In genomic region chr5:64579086-64579485, GRCm38 (mm10) we compare ENCODE assay signal across 7 mouse cellular contexts.
DNase-seq lines count a peak whose midpoint lies in the region; ATAC-seq and TF ChIP-seq lines count a peak whose summit lies in the region.

No protein-coding gene starts in this region.

- H3K27me3 ChIP-seq in hindbrain, embryonic 10.5 days (ENCODE audit: insufficient read depth, poor library complexity, severe bottlenecking): no peaks in the 10 kb centered on the region
- H3K27me3 ChIP-seq in hindbrain, embryonic 14.5 days (ENCODE audit: control insufficient read depth, insufficient read depth, low read length): no peaks in the 10 kb centered on the region
- no peaks in the 10 kb centered on the region for H3K27me3 ChIP-seq in embryonic facial prominence, embryonic 15.5 days
- no peaks in the 10 kb centered on the region for H3K27me3 ChIP-seq in kidney, embryonic 16.5 days (ENCODE audit: insufficient read depth, low read length)
- no peaks in the 10 kb centered on the region for H3K27me3 ChIP-seq in myocyte (ENCODE audit: control insufficient read depth, insufficient read depth, insufficient read length)

- ATAC-seq in hindbrain, embryonic 14.5 days (ENCODE audit: low FRiP score): no peak
- ATAC-seq in embryonic facial prominence, embryonic 15.5 days (ENCODE audit: insufficient number of reproducible peaks, low FRiP score, low TSS enrichment, low read depth): no peak
- ATAC-seq in kidney, embryonic 16.5 days (ENCODE audit: low FRiP score, low TSS enrichment): 0 out of 2 replicates have a peak, but pooled peaks have one; percentile 18
- no peak for ATAC-seq in inflammation-experienced regulatory T-cells, adult 6 months

- no peaks in the 10 kb centered on the region for H3K79me2 ChIP-seq in myocyte (ENCODE audit: control insufficient read depth, insufficient read depth)

- peak overlapping the region; percentile 87; the same call in 1 of the 2 replicates for H3K27ac ChIP-seq in hindbrain, embryonic 10.5 days
- no peak overlapping the region for H3K27ac ChIP-seq in hindbrain, embryonic 14.5 days
- 0 out of 2 replicates have a peak overlapping the region, but pooled peaks have one; percentile 79 for H3K27ac ChIP-seq in embryonic facial prominence, embryonic 15.5 days (replicated peaks)
- H3K27ac ChIP-seq in kidney, embryonic 16.5 days (ENCODE audit: low read length): peak overlapping the region; percentile 93

- H3ac ChIP-seq in myocyte (ENCODE audit: control insufficient read depth, insufficient read length): no peak overlapping the region

- H3K4me1 ChIP-seq in hindbrain, embryonic 10.5 days (replicated peaks): peaks cover 30% of the 10 kb centered on the region
- H3K4me1 ChIP-seq in hindbrain, embryonic 14.5 days (replicated peaks; ENCODE audit: control insufficient read depth, insufficient read depth, low read length): peaks cover 8% of the 10 kb centered on the region
- H3K4me1 ChIP-seq in embryonic facial prominence, embryonic 15.5 days: peaks cover 40% of the 10 kb centered on the region
- H3K4me1 ChIP-seq in kidney, embryonic 16.5 days (ENCODE audit: insufficient read depth, low read length): peaks cover 63% of the 10 kb centered on the region

- 56% methylated on average over 5 of the region's 5 CpGs for WGBS in hindbrain, embryonic 10.5 days
- WGBS in hindbrain, embryonic 14.5 days: 47% methylated on average over 5 of the region's 5 CpGs
- 44% methylated on average over 5 of the region's 5 CpGs for WGBS in embryonic facial prominence, embryonic 15.5 days
- WGBS in kidney, embryonic 16.5 days: 17% methylated on average over 5 of the region's 5 CpGs

- TF ChIP-seq POLR2A in myocyte (IDR thresholded peaks at IDR 0.05; ENCODE audit: insufficient read length, low read depth): no peak

- H3K36me3 ChIP-seq in hindbrain, embryonic 10.5 days: no peaks in the 10 kb centered on the region
- H3K36me3 ChIP-seq in hindbrain, embryonic 14.5 days (replicated peaks; ENCODE audit: control insufficient read depth, insufficient read depth): no peaks in the 10 kb centered on the region
- H3K36me3 ChIP-seq in embryonic facial prominence, embryonic 15.5 days: no peaks in the 10 kb centered on the region
- no peaks in the 10 kb centered on the region for H3K36me3 ChIP-seq in kidney, embryonic 16.5 days (ENCODE audit: insufficient read depth, low read length)
- H3K36me3 ChIP-seq in myocyte (ENCODE audit: control insufficient read depth, insufficient read depth): no peaks in the 10 kb centered on the region

- no peak overlapping the region for H3K4me3 ChIP-seq in hindbrain, embryonic 10.5 days
- H3K4me3 ChIP-seq in hindbrain, embryonic 14.5 days (replicated peaks; ENCODE audit: low read length): no peak overlapping the region
- no peak overlapping the region for H3K4me3 ChIP-seq in embryonic facial prominence, embryonic 15.5 days (replicated peaks)
- H3K4me3 ChIP-seq in kidney, embryonic 16.5 days (ENCODE audit: low read length): no peak overlapping the region
- no peak overlapping the region for H3K4me3 ChIP-seq in myocyte

- H3K4me2 ChIP-seq in hindbrain, embryonic 14.5 days (replicated peaks): no peak overlapping the region
- no peak overlapping the region for H3K4me2 ChIP-seq in embryonic facial prominence, embryonic 15.5 days (replicated peaks)
- no peak overlapping the region for H3K4me2 ChIP-seq in kidney, embryonic 16.5 days (replicated peaks; ENCODE audit: low read depth, low read length)
- H3K4me2 ChIP-seq in myocyte (ENCODE audit: low read depth): peak overlapping the region; percentile 88

- H3K9ac ChIP-seq in hindbrain, embryonic 14.5 days: no peak overlapping the region
- H3K9ac ChIP-seq in embryonic facial prominence, embryonic 15.5 days: no peak overlapping the region
- no peak overlapping the region for H3K9ac ChIP-seq in kidney, embryonic 16.5 days (replicated peaks; ENCODE audit: low read length)

- H3K9me3 ChIP-seq in hindbrain, embryonic 10.5 days: 0 out of 2 replicates have a peak, but pooled peaks cover 3% of the 10 kb centered on the region
- no peaks in the 10 kb centered on the region for H3K9me3 ChIP-seq in hindbrain, embryonic 14.5 days (ENCODE audit: control insufficient read depth, low read length)
- H3K9me3 ChIP-seq in embryonic facial prominence, embryonic 15.5 days (replicated peaks): no peaks in the 10 kb centered on the region
- no peaks in the 10 kb centered on the region for H3K9me3 ChIP-seq in kidney, embryonic 16.5 days (ENCODE audit: low read length)

- no peak for DNase-seq in hindbrain, embryonic 10.5 days (ENCODE audit: low spot score)
- no peak for DNase-seq in hindbrain, embryonic 14.5 days (ENCODE audit: low spot score)
- DNase-seq in natural killer cell, adult 2 months (ENCODE audit: low spot score in 2 of 2): no peak

TF ChIP-seq in myocyte, 11 proteins besides CTCF, POLR2A, EP300 and RAD21:
- TF ChIP-seq TCF3 (IDR thresholded peaks at IDR 0.05; ENCODE audit: insufficient read length, low read depth) (no peak), CEBPB (IDR thresholded peaks at IDR 0.05; ENCODE audit: insufficient read depth, poor library complexity, severe bottlenecking) (no peak), REST (IDR thresholded peaks at IDR 0.05; ENCODE audit: insufficient read depth, insufficient read length) (no peak), MYOG (IDR thresholded peaks at IDR 0.05; ENCODE audit: control insufficient read depth in 1 of 3, insufficient read depth in 1 of 3, insufficient read length in 2 of 3, low read depth in 2 of 3) (no peak), MAX (IDR thresholded peaks at IDR 0.05; ENCODE audit: low read depth) (no peak), TCF12 (IDR thresholded peaks at IDR 0.05; ENCODE audit: insufficient read depth, poor library complexity, severe bottlenecking) (no peak), POLR2AphosphoS2 (IDR thresholded peaks at IDR 0.05; ENCODE audit: insufficient read length, low read depth) (no peak), SRF (IDR thresholded peaks at IDR 0.05; ENCODE audit: control insufficient read depth, insufficient read length, low read depth) (no peak), E2F4 (IDR thresholded peaks at IDR 0.05; ENCODE audit: insufficient read depth) (no peak), USF1 (IDR thresholded peaks at IDR 0.05; ENCODE audit: low read depth) (no peak), MYOD1 (IDR thresholded peaks at IDR 0.05; ENCODE audit: control insufficient read depth in 1 of 3, insufficient read length in 2 of 3, low read depth in 2 of 3) (no peak)
